Mouse (Mus musculus): ENCODE results near the gene Mrpl10. TPM values are rescaled to one million over a fixed set of nuclear protein-coding genes. Genes with fewer than 3 reads are reported as not detected.

Mrpl10 gene
- polyA plus RNA-seq, 1 experiment from 2014 or later: 75.8 TPM

GRCm38 (mm10) chr11:97021873-97022484 lies 19.4 kb upstream of the Mrpl10 start:
- DNase-seq (ENCODE audit: low spot score): peak; percentile 82
- WGBS: under 1% methylated on average over 49 of the region's 50 CpGs
- Histone ChIP-seq H3K36me3 (ENCODE audit: control insufficient read depth, insufficient read depth, low read length) (no peaks in the 10 kb centered on the region), H3K9me3 (ENCODE audit: control insufficient read depth, low read length) (no peaks in the 10 kb centered on the region), H3K9ac (ENCODE audit: low read length) (peak overlapping the region; percentile 59), H3K27me3 (ENCODE audit: control insufficient read depth, insufficient read depth, low read length) (peaks cover 66% of the 10 kb centered on the region), H3K4me1 (ENCODE audit: control insufficient read depth, insufficient read depth, low read length) (peaks cover 12% of the 10 kb centered on the region), H3K27ac (ENCODE audit: low read depth, low read length) (no peak overlapping the region), H3K4me2 (ENCODE audit: low read depth) (peak overlapping the region; percentile 83), H3K4me3 (ENCODE audit: low read depth, low read length) (peak overlapping the region; percentile 45)
- ATAC-seq (ENCODE audit: insufficient read depth, low FRiP score, low TSS enrichment): peak; percentile 45

GRCm38 (mm10) chr11:97024977-97025376 lies 16.4 kb upstream of the Mrpl10 start:
- DNase-seq (ENCODE audit: low spot score) (no peak), ATAC-seq (ENCODE audit: insufficient read depth, low FRiP score, low TSS enrichment) (no peak)
- Histone ChIP-seq H3K9ac (ENCODE audit: low read length) (no peak overlapping the region), H3K9me3 (ENCODE audit: control insufficient read depth, low read length) (no peaks in the 10 kb centered on the region), H3K27me3 (ENCODE audit: control insufficient read depth, insufficient read depth, low read length) (peaks cover 38% of the 10 kb centered on the region), H3K27ac (ENCODE audit: low read depth, low read length) (no peak overlapping the region), H3K4me2 (ENCODE audit: low read depth) (no peak overlapping the region), H3K4me3 (ENCODE audit: low read depth, low read length) (no peak overlapping the region), H3K36me3 (ENCODE audit: control insufficient read depth, insufficient read depth, low read length) (no peaks in the 10 kb centered on the region), H3K4me1 (ENCODE audit: control insufficient read depth, insufficient read depth, low read length) (peaks cover 12% of the 10 kb centered on the region)
- WGBS: 17% methylated on average over 10 of the region's 10 CpGs

- ATAC-seq (ENCODE audit: insufficient read depth, low FRiP score, low TSS enrichment) (peak; percentile 30; the same call in 1 of the 2 replicates), DNase-seq (ENCODE audit: low spot score) (peak; percentile 91)
- Histone ChIP-seq H3K9me3 (ENCODE audit: control insufficient read depth, low read length) (no peaks in the 10 kb centered on the region), H3K4me1 (ENCODE audit: control insufficient read depth, insufficient read depth, low read length) (peaks cover 17% of the 10 kb centered on the region), H3K27me3 (ENCODE audit: control insufficient read depth, insufficient read depth, low read length) (peaks cover 30% of the 10 kb centered on the region), H3K27ac (ENCODE audit: low read depth, low read length) (0 out of 2 replicates have a peak overlapping the region, but pooled peaks have one; percentile 27), H3K9ac (ENCODE audit: low read length) (peak overlapping the region; percentile 57; the same call in 1 of the 2 replicates), H3K4me2 (ENCODE audit: low read depth) (peak overlapping the region; percentile 55), H3K4me3 (ENCODE audit: low read depth, low read length) (peak overlapping the region; percentile 23), H3K36me3 (ENCODE audit: control insufficient read depth, insufficient read depth, low read length) (no peaks in the 10 kb centered on the region)
- WGBS: under 1% methylated on average over 17 of the region's 17 CpGs
Measured at GRCm38 (mm10) chr11:97025721-97026344, 15.5 kb upstream of the Mrpl10 start.

- peak; percentile 55 for ATAC-seq (ENCODE audit: insufficient read depth, low FRiP score, low TSS enrichment)
- WGBS: 3% methylated on average over 25 of the region's 25 CpGs
- H3K4me3 ChIP-seq (ENCODE audit: low read depth, low read length): peak within 1 kb of the TSS; percentile 52
- no peak within 1 kb of the TSS for H3K27ac ChIP-seq (ENCODE audit: low read depth, low read length)
- no peaks in the 10 kb centered on the region for H3K9me3 ChIP-seq (ENCODE audit: control insufficient read depth, low read length)
- no peaks in the 10 kb centered on the region for H3K27me3 ChIP-seq (ENCODE audit: control insufficient read depth, insufficient read depth, low read length)
- peak within 1 kb of the TSS; percentile 67 for H3K9ac ChIP-seq (ENCODE audit: low read length)
- peaks cover 8% of the 10 kb centered on the region for H3K4me1 ChIP-seq (ENCODE audit: control insufficient read depth, insufficient read depth, low read length)
- peak; percentile 89 for DNase-seq (ENCODE audit: low spot score)
- H3K36me3 ChIP-seq (ENCODE audit: control insufficient read depth, insufficient read depth, low read length): peaks cover 2% of the 10 kb centered on the region; the same call in 1 of the 2 replicates
- peak within 1 kb of the TSS; percentile 52 for H3K4me2 ChIP-seq (ENCODE audit: low read depth)
Measured at GRCm38 (mm10) chr11:97029686-97030417, 11.5 kb upstream of the Mrpl10 start, which contains the start of gene Scrn2. Gene Scrn2 (plus strand): TSS chr11:97029938.

GRCm38 (mm10) chr11:97030426-97030825 lies 10.9 kb upstream of the Mrpl10 start:
- peak overlapping the region; percentile 52 for H3K4me3 ChIP-seq (ENCODE audit: low read depth, low read length)
- no peak overlapping the region for H3K27ac ChIP-seq (ENCODE audit: low read depth, low read length)
- H3K36me3 ChIP-seq (ENCODE audit: control insufficient read depth, insufficient read depth, low read length): peaks cover 2% of the 10 kb centered on the region; the same call in 1 of the 2 replicates
- H3K9me3 ChIP-seq (ENCODE audit: control insufficient read depth, low read length): no peaks in the 10 kb centered on the region
- H3K9ac ChIP-seq (ENCODE audit: low read length): peak overlapping the region; percentile 67
- H3K4me2 ChIP-seq (ENCODE audit: low read depth): peak overlapping the region; percentile 52
- no peaks in the 10 kb centered on the region for H3K27me3 ChIP-seq (ENCODE audit: control insufficient read depth, insufficient read depth, low read length)
- WGBS: 20% methylated on average over 15 of the region's 15 CpGs
- ATAC-seq (ENCODE audit: insufficient read depth, low FRiP score, low TSS enrichment) (no peak), DNase-seq (ENCODE audit: low spot score) (no peak)
- H3K4me1 ChIP-seq (ENCODE audit: control insufficient read depth, insufficient read depth, low read length): peaks cover 8% of the 10 kb centered on the region

- H3K4me2 ChIP-seq (ENCODE audit: low read depth): no peak overlapping the region
- no peak overlapping the region for H3K4me3 ChIP-seq (ENCODE audit: low read depth, low read length)
- ATAC-seq (ENCODE audit: insufficient read depth, low FRiP score, low TSS enrichment) (no peak), DNase-seq (ENCODE audit: low spot score) (no peak)
- no peaks in the 10 kb centered on the region for H3K9me3 ChIP-seq (ENCODE audit: control insufficient read depth, low read length)
- H3K36me3 ChIP-seq (ENCODE audit: control insufficient read depth, insufficient read depth, low read length): peaks cover 2% of the 10 kb centered on the region; the same call in 1 of the 2 replicates
- WGBS: 82% methylated on average over 12 of the region's 12 CpGs
- H3K4me1 ChIP-seq (ENCODE audit: control insufficient read depth, insufficient read depth, low read length): peaks cover 5% of the 10 kb centered on the region; the same call in 1 of the 2 replicates
- no peaks in the 10 kb centered on the region for H3K27me3 ChIP-seq (ENCODE audit: control insufficient read depth, insufficient read depth, low read length)
- H3K27ac ChIP-seq (ENCODE audit: low read depth, low read length): no peak overlapping the region
- H3K9ac ChIP-seq (ENCODE audit: low read length): no peak overlapping the region
Measured at GRCm38 (mm10) chr11:97031977-97032376, 9.4 kb upstream of the Mrpl10 start.

- no peaks in the 10 kb centered on the region for H3K9me3 ChIP-seq (ENCODE audit: control insufficient read depth, low read length)
- peaks cover 5% of the 10 kb centered on the region; the same call in 1 of the 2 replicates for H3K4me1 ChIP-seq (ENCODE audit: control insufficient read depth, insufficient read depth, low read length)
- no peak for ATAC-seq (ENCODE audit: insufficient read depth, low FRiP score, low TSS enrichment)
- H3K4me3 ChIP-seq (ENCODE audit: low read depth, low read length): no peak overlapping the region
- H3K27me3 ChIP-seq (ENCODE audit: control insufficient read depth, insufficient read depth, low read length): no peaks in the 10 kb centered on the region
- WGBS: 89% methylated on average over 4 of the region's 4 CpGs
- no peak overlapping the region for H3K4me2 ChIP-seq (ENCODE audit: low read depth)
- H3K27ac ChIP-seq (ENCODE audit: low read depth, low read length): no peak overlapping the region
- H3K9ac ChIP-seq (ENCODE audit: low read length): no peak overlapping the region
- no peak for DNase-seq (ENCODE audit: low spot score)
- peaks cover 2% of the 10 kb centered on the region; the same call in 1 of the 2 replicates for H3K36me3 ChIP-seq (ENCODE audit: control insufficient read depth, insufficient read depth, low read length)
Measured at GRCm38 (mm10) chr11:97032499-97032898, 8.9 kb upstream of the Mrpl10 start.

GRCm38 (mm10) chr11:97033781-97034180 lies 7.6 kb upstream of the Mrpl10 start:
- Histone ChIP-seq H3K27ac (ENCODE audit: low read depth, low read length) (no peak overlapping the region), H3K9ac (ENCODE audit: low read length) (peak overlapping the region; percentile 14; the same call in 1 of the 2 replicates), H3K9me3 (ENCODE audit: control insufficient read depth, low read length) (no peaks in the 10 kb centered on the region), H3K4me3 (ENCODE audit: low read depth, low read length) (no peak overlapping the region), H3K36me3 (ENCODE audit: control insufficient read depth, insufficient read depth, low read length) (peaks cover 2% of the 10 kb centered on the region; the same call in 1 of the 2 replicates), H3K4me2 (ENCODE audit: low read depth) (no peak overlapping the region), H3K27me3 (ENCODE audit: control insufficient read depth, insufficient read depth, low read length) (no peaks in the 10 kb centered on the region), H3K4me1 (ENCODE audit: control insufficient read depth, insufficient read depth, low read length) (peaks cover 5% of the 10 kb centered on the region; the same call in 1 of the 2 replicates)
- ATAC-seq (ENCODE audit: insufficient read depth, low FRiP score, low TSS enrichment) (no peak), DNase-seq (ENCODE audit: low spot score) (no peak)
- WGBS: 88% methylated on average over 4 of the region's 4 CpGs

All from neural tube, embryonic 11.5 days (tissue).